Mouse (Mus musculus): ENCODE results near the gene Ckap2l. TPM values are rescaled to one million over a fixed set of nuclear protein-coding genes. Genes with fewer than 3 reads are reported as not detected.

Ckap2l gene
- polyA plus RNA-seq, 1 experiment = 58.1 TPM

GRCm38 (mm10) chr2:129225251-129225819 lies 71.7 kb downstream of the Ckap2l start:
- Histone ChIP-seq H3K4me3 (ENCODE audit: low read depth, low read length) (no peak overlapping the region), H3K27me3 (ENCODE audit: control insufficient read depth, insufficient read depth, low read length, poor library complexity, severe bottlenecking) (no peaks in the 10 kb centered on the region), H3K9me3 (replicated peaks; ENCODE audit: control insufficient read depth, insufficient read depth, low read length, poor library complexity, severe bottlenecking) (no peaks in the 10 kb centered on the region), H3K9ac (ENCODE audit: low read depth, poor library complexity, severe bottlenecking) (peak overlapping the region; percentile 33; the same call in 1 of the 2 replicates), H3K4me1 (ENCODE audit: control insufficient read depth, insufficient read depth, low read length) (no peaks in the 10 kb centered on the region), H3K27ac (ENCODE audit: insufficient read depth, low read length) (0 out of 2 replicates have a peak overlapping the region, but pooled peaks have one; percentile 29), H3K36me3 (ENCODE audit: control insufficient read depth, insufficient read depth, low read length, poor library complexity, severe bottlenecking) (no peaks in the 10 kb centered on the region)
- no peak for TF ChIP-seq CTCF (IDR thresholded peaks at IDR 0.05; ENCODE audit: low read depth, low read length)
- no peak for TF ChIP-seq EP300 (IDR thresholded peaks at IDR 0.05; ENCODE audit: insufficient read depth, low read depth, low read length)
- TF ChIP-seq POLR2A (IDR thresholded peaks at IDR 0.05; ENCODE audit: insufficient read depth, low read length) = no peak

GRCm38 (mm10) chr2:129224178-129224577 lies 72.8 kb downstream of the Ckap2l start:
- no peaks in the 10 kb centered on the region for H3K27me3 ChIP-seq (ENCODE audit: control insufficient read depth, insufficient read depth, low read length, poor library complexity, severe bottlenecking)
- TF ChIP-seq CTCF (IDR thresholded peaks at IDR 0.05; ENCODE audit: low read depth, low read length) (no peak), POLR2A (IDR thresholded peaks at IDR 0.05; ENCODE audit: insufficient read depth, low read length) (no peak), EP300 (IDR thresholded peaks at IDR 0.05; ENCODE audit: insufficient read depth, low read depth, low read length) (no peak)

GRCm38 (mm10) chr2:129221097-129221632 lies 75.8 kb downstream of the Ckap2l start:
- no peaks in the 10 kb centered on the region for H3K27me3 ChIP-seq (ENCODE audit: control insufficient read depth, insufficient read depth, low read length, poor library complexity, severe bottlenecking)
- H3K36me3 ChIP-seq (ENCODE audit: control insufficient read depth, insufficient read depth, low read length, poor library complexity, severe bottlenecking) = no peaks in the 10 kb centered on the region
- TF ChIP-seq EP300 (IDR thresholded peaks at IDR 0.05; ENCODE audit: insufficient read depth, low read depth, low read length) = no peak
- no peak for TF ChIP-seq POLR2A (IDR thresholded peaks at IDR 0.05; ENCODE audit: insufficient read depth, low read length)
- TF ChIP-seq CTCF (IDR thresholded peaks at IDR 0.05; ENCODE audit: low read depth, low read length) = no peak
- H3K9me3 ChIP-seq (replicated peaks; ENCODE audit: control insufficient read depth, insufficient read depth, low read length, poor library complexity, severe bottlenecking) = no peaks in the 10 kb centered on the region
- peaks cover 5% of the 10 kb centered on the region for H3K4me1 ChIP-seq (ENCODE audit: control insufficient read depth, insufficient read depth, low read length)
- H3K9ac ChIP-seq (ENCODE audit: low read depth, poor library complexity, severe bottlenecking) = no peak overlapping the region
- no peak overlapping the region for H3K27ac ChIP-seq (ENCODE audit: insufficient read depth, low read length)
- H3K4me3 ChIP-seq (ENCODE audit: low read depth, low read length) = no peak overlapping the region

More at GRCm38 (mm10) chr2:129224178-129224577, 72.8 kb downstream of the Ckap2l start:
- Histone ChIP-seq H3K4me3 (ENCODE audit: low read depth, low read length) (no peak overlapping the region), H3K27ac (ENCODE audit: insufficient read depth, low read length) (peak overlapping the region; percentile 5; the same call in 1 of the 2 replicates), H3K9me3 (replicated peaks; ENCODE audit: control insufficient read depth, insufficient read depth, low read length, poor library complexity, severe bottlenecking) (no peaks in the 10 kb centered on the region), H3K4me1 (ENCODE audit: control insufficient read depth, insufficient read depth, low read length) (no peaks in the 10 kb centered on the region), H3K9ac (ENCODE audit: low read depth, poor library complexity, severe bottlenecking) (no peak overlapping the region), H3K36me3 (ENCODE audit: control insufficient read depth, insufficient read depth, low read length, poor library complexity, severe bottlenecking) (no peaks in the 10 kb centered on the region)

- no peaks in the 10 kb centered on the region for H3K27me3 ChIP-seq (ENCODE audit: control insufficient read depth, insufficient read depth, low read length, poor library complexity, severe bottlenecking)
- no peak for TF ChIP-seq CTCF (IDR thresholded peaks at IDR 0.05; ENCODE audit: low read depth, low read length)
- no peak for TF ChIP-seq POLR2A (IDR thresholded peaks at IDR 0.05; ENCODE audit: insufficient read depth, low read length)
- TF ChIP-seq EP300 (IDR thresholded peaks at IDR 0.05; ENCODE audit: insufficient read depth, low read depth, low read length) = no peak
- no peak overlapping the region for H3K4me3 ChIP-seq (ENCODE audit: low read depth, low read length)
- H3K27ac ChIP-seq (ENCODE audit: insufficient read depth, low read length) = no peak overlapping the region
- no peak overlapping the region for H3K9ac ChIP-seq (ENCODE audit: low read depth, poor library complexity, severe bottlenecking)
- no peaks in the 10 kb centered on the region for H3K36me3 ChIP-seq (ENCODE audit: control insufficient read depth, insufficient read depth, low read length, poor library complexity, severe bottlenecking)
- peaks cover 5% of the 10 kb centered on the region for H3K4me1 ChIP-seq (ENCODE audit: control insufficient read depth, insufficient read depth, low read length)
- H3K9me3 ChIP-seq (replicated peaks; ENCODE audit: control insufficient read depth, insufficient read depth, low read length, poor library complexity, severe bottlenecking) = no peaks in the 10 kb centered on the region
Observed at GRCm38 (mm10) chr2:129218537-129219105, 78.4 kb downstream of the Ckap2l start.

Other genes starting within 250 kb of the Ckap2l start
- gene Vinac1, start 249.0 kb downstream of the Ckap2l start, polyA plus RNA-seq (2011; ENCODE audit: insufficient read depth, insufficient read length, low read depth, missing spikeins) = 0.15 TPM in 1 of 2 replicates, not detected in the other
- gene Ttl, start 231.3 kb downstream of the Ckap2l start, polyA plus RNA-seq (2011; ENCODE audit: insufficient read depth, insufficient read length, low read depth, missing spikeins) = 5.8 and 8.2 TPM in 2 replicates
- gene Polr1b, start 196.2 kb downstream of the Ckap2l start, polyA plus RNA-seq (2011; ENCODE audit: insufficient read depth, insufficient read length, low read depth, missing spikeins) = 57.1 and 64.2 TPM in 2 replicates
- 43.8 and 46.5 TPM in 2 replicates for gene Chchd5, start 167.5 kb downstream of the Ckap2l start, polyA plus RNA-seq (2011; ENCODE audit: insufficient read depth, insufficient read length, low read depth, missing spikeins)
- 224 and 225 TPM in 2 replicates for gene Slc20a1, start 98.4 kb downstream of the Ckap2l start, polyA plus RNA-seq (2011; ENCODE audit: insufficient read depth, insufficient read length, low read depth, missing spikeins)
- gene Il1a, start 12.8 kb upstream of the Ckap2l start, polyA plus RNA-seq (2011; ENCODE audit: insufficient read depth, insufficient read length, low read depth, missing spikeins) = not detected in 2 replicates
- gene Il1b, start 73.9 kb upstream of the Ckap2l start, polyA plus RNA-seq (2011; ENCODE audit: insufficient read depth, insufficient read length, low read depth, missing spikeins) = not detected in 2 replicates
- gene F830045P16Rik, start 239.4 kb upstream of the Ckap2l start, polyA plus RNA-seq (2011; ENCODE audit: insufficient read depth, insufficient read length, low read depth, missing spikeins) = not detected in 2 replicates